Mouse (Mus musculus): ENCODE data around the gene Olfr524. TPM values are rescaled to one million over a fixed set of nuclear protein-coding genes. Genes with fewer than 3 reads are reported as not detected.

Gene Olfr524
- 0.25 TPM in 1 of 2 replicates, not detected in the other for polyA plus RNA-seq (2014; fragmentation: Nextera tagmentation; extraction: Ambion mirVana)

DNA sequence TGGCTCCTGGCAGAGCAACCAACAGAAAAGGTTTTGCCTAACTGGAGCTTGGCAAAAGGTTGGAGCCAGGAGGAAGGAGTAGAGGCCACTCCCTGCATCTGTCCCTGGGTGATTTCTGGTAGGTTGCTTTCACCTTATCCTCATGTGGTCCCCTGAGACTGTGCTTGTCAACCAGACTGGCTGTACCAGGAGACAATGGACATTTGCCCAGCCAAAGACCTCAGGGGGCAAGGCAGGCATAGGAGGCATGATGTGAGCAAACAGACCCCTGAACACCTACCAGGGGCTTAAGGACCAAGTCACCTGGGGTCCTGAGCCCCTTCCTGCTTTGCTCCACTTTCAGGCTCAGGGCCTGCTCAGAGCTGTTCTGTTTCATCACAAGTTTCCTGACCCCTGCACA, at the start of gene Olfr524:
TSS of gene Olfr524 (minus strand) at position 101 of the 400 bp plus-strand sequence.
- Histone ChIP-seq H3K9me3 (ENCODE audit: control insufficient read depth, low read length) (no peaks in the 10 kb centered on the region), H3K4me1 (ENCODE audit: control insufficient read depth, insufficient read depth, low read length) (no peaks in the 10 kb centered on the region), H3K4me3 (ENCODE audit: low read depth, low read length) (no peak within 1 kb of the TSS), H3K4me2 (ENCODE audit: low read depth, low read length) (no peak within 1 kb of the TSS), H3K9ac (ENCODE audit: low read depth, low read length) (no peak within 1 kb of the TSS), H3K27me3 (replicated peaks; ENCODE audit: control insufficient read depth, insufficient read depth, low read length) (no peaks in the 10 kb centered on the region), H3K36me3 (ENCODE audit: control insufficient read depth, insufficient read depth, low read length) (no peaks in the 10 kb centered on the region), H3K27ac (replicated peaks; ENCODE audit: low read depth, low read length) (no peak within 1 kb of the TSS)
- DNase-seq (ENCODE audit: low spot score) (no peak), ATAC-seq (ENCODE audit: low read depth) (no peak)

DNA sequence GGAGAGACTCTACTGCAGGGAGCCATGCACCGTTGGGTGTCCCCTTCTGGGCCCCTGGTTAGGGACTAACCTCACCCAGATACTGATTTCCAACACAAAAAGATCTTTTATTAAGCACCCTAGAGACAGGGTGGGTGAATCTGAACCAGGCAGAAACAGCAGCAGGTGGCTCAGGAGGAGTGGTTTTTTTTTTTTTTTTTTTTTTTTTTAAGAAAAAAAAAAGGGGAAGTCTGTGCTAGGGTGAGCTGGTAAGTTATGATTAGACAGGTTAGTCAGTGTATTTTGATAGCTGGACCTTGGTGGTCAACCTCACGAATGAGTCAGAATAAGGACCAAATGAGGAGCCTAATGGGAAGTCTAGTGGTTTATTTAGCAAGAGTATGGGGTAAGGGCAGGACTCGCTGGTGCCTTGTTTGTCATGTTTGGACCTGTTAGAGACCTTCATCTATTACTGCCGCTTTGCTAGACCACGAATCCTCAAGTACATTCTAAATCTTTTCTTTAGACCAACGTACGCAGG, 48.1 kb upstream of the Olfr524 start:
- H3K36me3 ChIP-seq (ENCODE audit: control insufficient read depth, insufficient read depth, low read length), result no peaks in the 10 kb centered on the region
- no peak overlapping the region for H3K4me2 ChIP-seq (ENCODE audit: low read depth, low read length)
- no peaks in the 10 kb centered on the region for H3K27me3 ChIP-seq (replicated peaks; ENCODE audit: control insufficient read depth, insufficient read depth, low read length)
- no peak for DNase-seq (ENCODE audit: low spot score)
- no peak overlapping the region for H3K9ac ChIP-seq (ENCODE audit: low read depth, low read length)
- H3K4me3 ChIP-seq (ENCODE audit: low read depth, low read length), result no peak overlapping the region
- no peaks in the 10 kb centered on the region for H3K9me3 ChIP-seq (ENCODE audit: control insufficient read depth, low read length)
- ATAC-seq (ENCODE audit: low read depth), result no peak
- WGBS, result 76% methylated on average over 7 of the region's 7 CpGs
- H3K4me1 ChIP-seq (ENCODE audit: control insufficient read depth, insufficient read depth, low read length), result no peaks in the 10 kb centered on the region
- H3K27ac ChIP-seq (replicated peaks; ENCODE audit: low read depth, low read length), result no peak overlapping the region

DNA sequence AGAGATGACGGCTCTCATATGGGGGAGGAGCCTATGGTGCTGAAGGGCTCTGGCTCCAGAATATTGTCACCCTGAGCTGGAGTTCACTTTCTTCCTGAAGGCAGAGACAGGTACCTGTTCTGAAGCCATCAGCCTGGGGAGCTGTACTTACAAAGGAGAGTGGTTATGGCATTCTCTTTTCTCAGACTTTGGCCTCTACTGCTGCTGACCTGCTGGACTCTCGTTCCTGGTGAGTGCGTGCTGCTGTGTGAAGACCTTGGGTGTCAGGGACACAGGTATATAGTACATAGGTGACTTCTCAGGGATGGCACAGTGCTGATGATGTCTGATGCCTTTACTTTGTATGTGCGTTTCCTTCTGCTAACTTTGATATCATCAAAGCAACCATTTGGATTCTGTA, 41.5 kb upstream of the Olfr524 start, which contains the start of gene 5830411N06Rik:
TSS of gene 5830411N06Rik (plus strand) at position 69 of the 400 bp plus-strand sequence.
- no peaks in the 10 kb centered on the region for H3K36me3 ChIP-seq (ENCODE audit: control insufficient read depth, insufficient read depth, low read length)
- no peaks in the 10 kb centered on the region for H3K27me3 ChIP-seq (replicated peaks; ENCODE audit: control insufficient read depth, insufficient read depth, low read length)
- no peaks in the 10 kb centered on the region for H3K4me1 ChIP-seq (ENCODE audit: control insufficient read depth, insufficient read depth, low read length)
- peaks cover under 1% of the 10 kb centered on the region; the same call in 1 of the 2 replicates for H3K9me3 ChIP-seq (ENCODE audit: control insufficient read depth, low read length)
- H3K4me3 ChIP-seq (ENCODE audit: low read depth, low read length), result no peak within 1 kb of the TSS
- WGBS, result 77% methylated on average over 4 of the region's 4 CpGs
- DNase-seq (ENCODE audit: low spot score) (no peak), ATAC-seq (ENCODE audit: low read depth) (no peak)
- no peak within 1 kb of the TSS for H3K27ac ChIP-seq (replicated peaks; ENCODE audit: low read depth, low read length)
- H3K4me2 ChIP-seq (ENCODE audit: low read depth, low read length), result no peak within 1 kb of the TSS
- H3K9ac ChIP-seq (ENCODE audit: low read depth, low read length), result no peak within 1 kb of the TSS

DNA sequence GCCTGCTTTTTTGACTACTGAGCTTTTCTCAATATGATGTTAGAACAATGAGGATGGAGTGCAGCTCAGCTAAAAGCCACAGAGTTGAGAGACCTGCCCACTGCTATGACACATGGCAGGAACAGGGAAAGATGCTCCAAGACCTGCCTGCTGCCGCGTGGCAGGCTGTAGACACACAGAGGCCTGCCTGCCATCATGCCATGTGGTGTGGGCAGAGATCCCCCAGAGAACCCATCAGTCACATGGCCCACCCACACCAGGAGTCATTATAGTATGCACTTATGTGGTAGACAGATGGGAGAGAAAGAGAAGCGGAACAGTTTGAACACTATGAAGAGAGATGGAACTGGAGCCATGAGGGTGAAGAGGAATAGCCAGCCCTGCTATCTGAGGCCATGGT, 27.9 kb upstream of the Olfr524 start:
- H3K27me3 ChIP-seq (replicated peaks; ENCODE audit: control insufficient read depth, insufficient read depth, low read length), result no peaks in the 10 kb centered on the region
- no peak for ATAC-seq (ENCODE audit: low read depth)
- 94% methylated on average over 3 of the region's 3 CpGs for WGBS

DNA sequence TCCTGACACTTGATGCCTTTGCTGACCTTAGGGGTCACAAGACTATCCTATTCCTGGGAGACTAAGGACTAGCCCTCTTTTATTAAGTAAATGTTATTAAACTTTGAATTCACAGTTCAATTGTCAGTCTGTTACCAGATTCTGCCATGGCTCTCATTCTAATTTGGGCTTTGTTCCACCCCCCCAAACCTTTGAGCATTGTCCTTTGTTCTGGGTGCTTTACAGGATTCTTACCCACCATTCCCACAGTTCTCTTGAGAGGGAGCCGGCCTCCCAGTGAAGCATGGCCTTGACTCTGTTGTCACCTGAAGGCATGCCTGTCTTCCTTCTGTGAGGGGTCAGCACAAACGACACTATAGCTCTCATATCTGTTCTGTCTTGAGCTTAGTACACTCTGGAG, 25.3 kb upstream of the Olfr524 start:
- H3K9ac ChIP-seq (ENCODE audit: low read depth, low read length), result no peak overlapping the region
- ATAC-seq (ENCODE audit: low read depth), result no peak
- H3K4me1 ChIP-seq (ENCODE audit: control insufficient read depth, insufficient read depth, low read length), result no peaks in the 10 kb centered on the region
- H3K4me3 ChIP-seq (ENCODE audit: low read depth, low read length), result no peak overlapping the region
- H3K27ac ChIP-seq (replicated peaks; ENCODE audit: low read depth, low read length), result no peak overlapping the region
- H3K4me2 ChIP-seq (ENCODE audit: low read depth, low read length), result no peak overlapping the region
- H3K27me3 ChIP-seq (replicated peaks; ENCODE audit: control insufficient read depth, insufficient read depth, low read length), result no peaks in the 10 kb centered on the region
- DNase-seq (ENCODE audit: low spot score), result no peak
- H3K9me3 ChIP-seq (ENCODE audit: control insufficient read depth, low read length), result no peaks in the 10 kb centered on the region
- H3K36me3 ChIP-seq (ENCODE audit: control insufficient read depth, insufficient read depth, low read length), result no peaks in the 10 kb centered on the region
- WGBS, result 78% methylated on average over 2 of the region's 2 CpGs

More for the DNA sequence above, 27.9 kb upstream of the Olfr524 start:
- H3K27ac ChIP-seq (replicated peaks; ENCODE audit: low read depth, low read length), result no peak overlapping the region
- H3K4me2 ChIP-seq (ENCODE audit: low read depth, low read length), result no peak overlapping the region
- no peak for DNase-seq (ENCODE audit: low spot score)
- no peaks in the 10 kb centered on the region for H3K9me3 ChIP-seq (ENCODE audit: control insufficient read depth, low read length)
- H3K4me1 ChIP-seq (ENCODE audit: control insufficient read depth, insufficient read depth, low read length), result no peaks in the 10 kb centered on the region
- no peak overlapping the region for H3K4me3 ChIP-seq (ENCODE audit: low read depth, low read length)
- no peak overlapping the region for H3K9ac ChIP-seq (ENCODE audit: low read depth, low read length)
- no peaks in the 10 kb centered on the region for H3K36me3 ChIP-seq (ENCODE audit: control insufficient read depth, insufficient read depth, low read length)

DNA sequence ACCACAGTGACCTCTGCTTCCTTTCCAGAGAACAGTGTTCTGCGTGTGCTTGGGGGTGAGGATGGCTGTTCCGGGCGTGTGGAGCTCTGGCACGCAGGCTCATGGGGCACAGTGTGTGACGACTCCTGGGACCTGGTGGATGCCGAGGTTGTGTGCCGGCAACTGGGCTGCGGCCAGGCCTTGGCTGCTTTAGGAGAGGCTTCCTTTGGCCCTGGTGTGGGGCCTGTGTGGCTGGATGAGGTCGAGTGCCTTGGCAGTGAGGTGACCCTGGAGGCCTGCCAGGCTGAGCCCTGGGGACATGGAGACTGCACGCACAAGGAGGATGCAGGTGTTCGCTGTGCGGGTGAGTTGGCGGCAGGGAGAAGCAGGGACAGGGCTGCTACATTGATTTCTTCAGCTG, 22.7 kb upstream of the Olfr524 start:
- Histone ChIP-seq H3K27ac (replicated peaks; ENCODE audit: low read depth, low read length) (no peak overlapping the region), H3K4me3 (ENCODE audit: low read depth, low read length) (no peak overlapping the region), H3K36me3 (ENCODE audit: control insufficient read depth, insufficient read depth, low read length) (no peaks in the 10 kb centered on the region), H3K9ac (ENCODE audit: low read depth, low read length) (no peak overlapping the region), H3K9me3 (ENCODE audit: control insufficient read depth, low read length) (no peaks in the 10 kb centered on the region), H3K27me3 (replicated peaks; ENCODE audit: control insufficient read depth, insufficient read depth, low read length) (no peaks in the 10 kb centered on the region), H3K4me2 (ENCODE audit: low read depth, low read length) (no peak overlapping the region), H3K4me1 (ENCODE audit: control insufficient read depth, insufficient read depth, low read length) (no peaks in the 10 kb centered on the region)
- DNase-seq (ENCODE audit: low spot score), result no peak
- no peak for ATAC-seq (ENCODE audit: low read depth)
- 79% methylated on average over 13 of the region's 13 CpGs for WGBS

DNA sequence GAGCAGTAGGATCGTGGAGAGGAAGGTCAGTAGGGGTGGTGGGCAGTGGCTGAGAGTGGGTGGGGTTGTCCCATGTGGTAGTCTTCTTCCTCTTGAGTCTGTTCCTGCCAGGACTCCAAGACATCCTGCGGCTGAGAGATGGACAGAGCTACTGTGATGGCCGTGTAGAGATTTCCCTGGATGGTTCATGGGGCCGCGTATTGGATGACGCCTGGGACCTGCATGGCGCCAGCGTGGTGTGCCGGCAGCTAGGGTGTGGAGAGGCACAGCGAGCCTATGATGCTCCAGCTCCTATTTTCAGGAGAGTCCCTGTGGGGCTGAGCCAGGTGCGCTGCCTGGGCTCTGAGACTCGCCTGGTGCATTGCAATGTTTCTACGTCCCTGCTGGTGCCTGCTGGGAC, 18.4 kb upstream of the Olfr524 start:
- H3K4me3 ChIP-seq (ENCODE audit: low read depth, low read length), result no peak overlapping the region
- ATAC-seq (ENCODE audit: low read depth), result no peak
- H3K27me3 ChIP-seq (replicated peaks; ENCODE audit: control insufficient read depth, insufficient read depth, low read length), result no peaks in the 10 kb centered on the region
- no peak overlapping the region for H3K27ac ChIP-seq (replicated peaks; ENCODE audit: low read depth, low read length)
- H3K4me1 ChIP-seq (ENCODE audit: control insufficient read depth, insufficient read depth, low read length), result no peaks in the 10 kb centered on the region
- 85% methylated on average over 10 of the region's 13 CpGs for WGBS
- H3K36me3 ChIP-seq (ENCODE audit: control insufficient read depth, insufficient read depth, low read length), result no peaks in the 10 kb centered on the region
- H3K9ac ChIP-seq (ENCODE audit: low read depth, low read length), result no peak overlapping the region
- H3K4me2 ChIP-seq (ENCODE audit: low read depth, low read length), result no peak overlapping the region
- H3K9me3 ChIP-seq (ENCODE audit: control insufficient read depth, low read length), result no peaks in the 10 kb centered on the region
- DNase-seq (ENCODE audit: low spot score), result no peak

DNA sequence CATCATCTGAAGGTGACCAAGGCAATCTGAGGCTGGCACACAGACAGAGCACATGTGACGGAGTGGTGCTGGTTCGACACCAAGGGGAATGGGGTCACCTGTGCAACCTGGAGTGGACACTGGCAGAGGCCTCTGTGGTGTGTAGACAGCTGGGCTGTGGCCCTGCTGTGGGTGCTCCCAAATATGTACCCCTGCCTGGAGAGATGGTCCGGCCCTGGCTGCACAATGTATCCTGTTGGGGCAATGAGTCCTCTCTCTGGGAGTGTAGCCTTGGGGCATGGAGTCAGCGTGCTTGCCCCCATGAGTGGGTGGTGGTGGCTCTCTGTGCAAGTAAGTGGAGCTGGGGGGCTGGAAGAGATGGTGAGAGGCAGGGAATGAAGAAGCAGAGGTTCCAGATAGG, 14.6 kb upstream of the Olfr524 start:
- no peaks in the 10 kb centered on the region for H3K27me3 ChIP-seq (replicated peaks; ENCODE audit: control insufficient read depth, insufficient read depth, low read length)
- H3K9ac ChIP-seq (ENCODE audit: low read depth, low read length), result no peak overlapping the region
- ATAC-seq (ENCODE audit: low read depth), result no peak
- WGBS, result 79% methylated on average over 4 of the region's 4 CpGs
- DNase-seq (ENCODE audit: low spot score), result no peak
- H3K4me3 ChIP-seq (ENCODE audit: low read depth, low read length), result no peak overlapping the region
- no peaks in the 10 kb centered on the region for H3K36me3 ChIP-seq (ENCODE audit: control insufficient read depth, insufficient read depth, low read length)
- no peaks in the 10 kb centered on the region for H3K9me3 ChIP-seq (ENCODE audit: control insufficient read depth, low read length)
- H3K4me1 ChIP-seq (ENCODE audit: control insufficient read depth, insufficient read depth, low read length), result no peaks in the 10 kb centered on the region
- no peak overlapping the region for H3K27ac ChIP-seq (replicated peaks; ENCODE audit: low read depth, low read length)
- no peak overlapping the region for H3K4me2 ChIP-seq (ENCODE audit: low read depth, low read length)

DNA sequence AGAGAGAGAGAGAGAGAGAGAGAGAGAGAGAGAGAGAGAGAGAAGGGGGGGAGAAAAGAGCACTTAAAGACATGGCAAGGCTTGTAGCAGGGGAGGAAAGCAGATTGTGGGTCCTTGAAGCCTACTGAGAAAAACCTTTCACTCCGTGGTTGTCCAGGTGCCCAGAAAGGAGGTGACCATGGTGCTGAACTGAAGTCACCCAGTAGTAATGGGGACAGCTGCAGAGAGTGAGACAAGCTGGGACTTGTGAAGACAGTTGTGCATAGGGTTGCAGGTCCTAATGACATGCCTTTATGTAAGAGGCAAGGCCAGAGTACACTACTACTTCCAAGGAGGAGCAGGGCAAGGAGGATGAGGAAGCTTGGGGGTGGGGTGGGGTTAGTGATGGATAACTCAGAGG, 13.5 kb upstream of the Olfr524 start:
- 22% methylated on average over 1 of the region's 1 CpGs for WGBS
- Histone ChIP-seq H3K4me2 (ENCODE audit: low read depth, low read length) (no peak overlapping the region), H3K9me3 (ENCODE audit: control insufficient read depth, low read length) (no peaks in the 10 kb centered on the region), H3K4me3 (ENCODE audit: low read depth, low read length) (no peak overlapping the region), H3K27ac (replicated peaks; ENCODE audit: low read depth, low read length) (no peak overlapping the region), H3K27me3 (replicated peaks; ENCODE audit: control insufficient read depth, insufficient read depth, low read length) (no peaks in the 10 kb centered on the region), H3K36me3 (ENCODE audit: control insufficient read depth, insufficient read depth, low read length) (no peaks in the 10 kb centered on the region), H3K9ac (ENCODE audit: low read depth, low read length) (no peak overlapping the region), H3K4me1 (ENCODE audit: control insufficient read depth, insufficient read depth, low read length) (no peaks in the 10 kb centered on the region)
- ATAC-seq (ENCODE audit: low read depth) (no peak), DNase-seq (ENCODE audit: low spot score) (peak; percentile 1)

Measured in embryonic facial prominence, embryonic 14.5 days (tissue).